Mouse (Mus musculus): ENCODE results near the gene Inpp4a.

DNA sequence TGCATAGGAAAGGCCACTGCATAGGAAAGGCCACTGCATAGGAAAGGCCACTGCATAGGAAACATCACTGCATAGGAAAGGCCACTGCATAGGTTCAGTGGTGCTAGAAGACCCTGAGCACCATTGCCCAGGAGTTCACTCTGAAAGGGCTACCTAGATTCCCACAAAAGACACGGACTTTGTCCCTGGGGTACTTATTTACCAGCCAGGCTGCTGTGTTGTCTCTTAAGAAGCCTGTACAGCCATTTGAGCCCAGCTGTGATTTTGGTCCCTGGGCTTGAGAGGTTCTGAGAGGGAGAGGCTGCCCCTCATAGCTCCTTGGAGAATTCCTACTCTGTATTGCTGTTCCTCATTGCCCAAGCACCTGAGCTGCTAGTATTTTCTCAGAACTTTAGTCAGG, 96.8 kb downstream of the Inpp4a start:
- TF ChIP-seq HCFC1 (IDR thresholded peaks at IDR 0.05; ENCODE audit: borderline replicate concordance, insufficient read depth, low read length) (no peak), CHD2 (IDR thresholded peaks at IDR 0.05; ENCODE audit: low read depth, low read length) (no peak)
